Mouse (Mus musculus) midbrain, embryonic 14.5 days (tissue): ENCODE measurements around the gene Zfp882. TPM values are rescaled to one million over a fixed set of nuclear protein-coding genes. Genes with fewer than 3 reads are reported as not detected.
"Not testable (repeated sequence)": the region's sequence is repeated elsewhere in the genome, so short reads cannot be mapped to it uniquely, and the experiment has no call there.

ENCODE experiments used
- ATAC-seq: fragments of 200-750 bp; cut with Nextera tagmentation; 2 replicates; pipeline ENCODE4 v1.8.0; 2017; ENCODE audit warnings: moderate number of reproducible peaks, moderate library complexity; ENCODE audit not compliant: low FRiP score, low TSS enrichment
- DNase-seq: peaks from one replicate; pipeline ENCODE4 v3.0.0-alpha.2; 2015
- H3K27ac ChIP-seq: fragments of 300-500 bp; sonication (generic); replicated peaks from 2 replicates; pipeline ENCODE4 v1.5.1; 2014; ENCODE audit warnings: mild to moderate bottlenecking, low read depth, low read length, moderate library complexity
- H3K27me3 ChIP-seq: fragments of 300-500 bp; sonication (generic); 2 replicates; pipeline ENCODE4 v1.6.1; 2014; ENCODE audit warnings: low read length, control low read depth, mixed read lengths; ENCODE audit not compliant: control insufficient read depth, insufficient read depth
- H3K36me3 ChIP-seq: fragments of 300-500 bp; sonication (generic); 2 replicates; pipeline ENCODE4 v1.6.1; 2014; ENCODE audit warnings: low read length, control low read depth; ENCODE audit not compliant: control insufficient read depth, insufficient read depth
- H3K4me1 ChIP-seq: fragments of 300-500 bp; sonication (generic); 2 replicates; pipeline ENCODE4 v1.6.1; 2014; ENCODE audit warnings: mild to moderate bottlenecking, antibody characterized with exemption, low read length, control low read depth; ENCODE audit not compliant: control insufficient read depth, insufficient read depth
- H3K4me2 ChIP-seq: fragments of 300-500 bp; sonication (generic); 2 replicates; pipeline ENCODE4 v1.6.1; 2014; ENCODE audit warnings: mild to moderate bottlenecking, low read length, moderate library complexity
- H3K4me3 ChIP-seq: fragments of 300-500 bp; sonication (generic); replicated peaks from 2 replicates; pipeline ENCODE4 v1.5.1; 2014; ENCODE audit warnings: low read depth, low read length
- H3K9ac ChIP-seq: fragments of 300-500 bp; sonication (generic); replicated peaks from 2 replicates; pipeline ENCODE4 v1.6.1; 2014; ENCODE audit warnings: mild to moderate bottlenecking, low read length, moderate library complexity
- H3K9me3 ChIP-seq: fragments of 300-500 bp; sonication (generic); 2 replicates; pipeline ENCODE4 v1.6.1; 2016; ENCODE audit warnings: low read length, control low read depth, mixed read lengths; ENCODE audit not compliant: control insufficient read depth
- WGBS: fragments of 180-500 bp; shearing (Covaris S2); extraction: QIAGEN DNeasy Blood & Tissue Kit; methylation state at CpG from one replicate; pipeline ENCODE4 v1.1.7; 2014; 5-methylcytosine and 5-hydroxymethylcytosine counted together
- polyA plus RNA-seq: library from polyadenylated mRNA; unstranded; fragments of >200 nt; fragmentation: Nextera tagmentation; extraction: Ambion mirVana; gene quantifications from 2 replicates; pipeline ENCODE4 v1.2.1, GENCODE M21; 2014

Gene Zfp882
- polyA plus RNA-seq, 1 experiment from 2014 or later = 19.4 TPM

- 92% methylated on average over 2 of the region's 2 CpGs for WGBS
These were observed 3.9 kb downstream of the Zfp882 start for GRCm38 (mm10) chr8:71912286-71912685.

GRCm38 (mm10) chr8:71922567-71923401, 14.4 kb downstream of the Zfp882 start:
- H3K4me2 ChIP-seq = peak overlapping the region; percentile 62
- H3K36me3 ChIP-seq = no peaks in the 10 kb centered on the region; the same call in 1 of the 2 replicates
- DNase-seq (peak; percentile 97), ATAC-seq (peak; percentile 99)
- peaks cover 4% of the 10 kb centered on the region; the same call in 1 of the 2 replicates for H3K4me1 ChIP-seq
- under 1% methylated on average over 57 of the region's 57 CpGs for WGBS
- no peaks in the 10 kb centered on the region for H3K9me3 ChIP-seq
- H3K27me3 ChIP-seq = no peaks in the 10 kb centered on the region
- peak overlapping the region; percentile 71 for H3K4me3 ChIP-seq
- peak overlapping the region; percentile 82 for H3K9ac ChIP-seq
- H3K27ac ChIP-seq = peak overlapping the region; percentile 95

More at GRCm38 (mm10) chr8:71912286-71912685, 3.9 kb downstream of the Zfp882 start:
- H3K4me2 ChIP-seq = no peak overlapping the region
- peaks cover 3% of the 10 kb centered on the region; the same call in 1 of the 2 replicates for H3K4me1 ChIP-seq
- H3K27ac ChIP-seq = no peak overlapping the region
- H3K4me3 ChIP-seq = no peak overlapping the region
- ATAC-seq = no peak
- H3K9me3 ChIP-seq = no peaks in the 10 kb centered on the region
- no peak for DNase-seq
- H3K9ac ChIP-seq = no peak overlapping the region
- peaks cover 35% of the 10 kb centered on the region for H3K36me3 ChIP-seq
- H3K27me3 ChIP-seq = no peaks in the 10 kb centered on the region

DNA sequence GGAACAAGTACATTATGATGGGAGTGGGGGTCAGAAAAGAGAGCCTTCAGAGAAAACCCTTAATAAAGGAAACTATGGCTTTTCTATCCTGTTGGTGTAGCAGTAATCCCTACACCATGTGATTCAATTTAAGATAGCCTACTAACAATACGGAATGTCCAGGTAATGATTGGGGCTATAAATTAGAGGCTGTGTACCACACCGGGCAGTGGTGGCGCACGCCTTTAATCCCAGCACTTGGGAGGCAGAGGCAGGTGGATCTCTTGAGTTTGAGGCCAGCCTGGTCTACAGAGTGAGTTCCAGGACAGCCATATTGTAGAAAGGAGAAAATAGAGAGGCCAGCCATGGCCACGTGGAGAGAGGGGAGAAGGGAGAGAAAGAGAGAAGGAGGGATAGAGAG, 17.4 kb downstream of the Zfp882 start:
- Histone ChIP-seq H3K9me3 (no peaks in the 10 kb centered on the region), H3K27me3 (no peaks in the 10 kb centered on the region), H3K27ac (no peak overlapping the region), H3K4me3 (no peak overlapping the region), H3K36me3 (peaks cover 20% of the 10 kb centered on the region), H3K4me2 (no peak overlapping the region), H3K4me1 (peaks cover 4% of the 10 kb centered on the region; the same call in 1 of the 2 replicates), H3K9ac (no peak overlapping the region)
- ATAC-seq (no peak), DNase-seq (no peak)
- WGBS = 96% methylated on average over 5 of the region's 5 CpGs

GRCm38 (mm10) chr8:71926551-71926950, 18.1 kb downstream of the Zfp882 start:
- no peak overlapping the region for H3K9ac ChIP-seq
- no peak overlapping the region for H3K27ac ChIP-seq
- 96% methylated on average over 3 of the region's 3 CpGs for WGBS
- peaks cover 4% of the 10 kb centered on the region; the same call in 1 of the 2 replicates for H3K4me1 ChIP-seq
- peaks cover 26% of the 10 kb centered on the region for H3K36me3 ChIP-seq
- DNase-seq (no peak), ATAC-seq (no peak)
- no peak overlapping the region for H3K4me2 ChIP-seq
- no peaks in the 10 kb centered on the region for H3K27me3 ChIP-seq
- no peaks in the 10 kb centered on the region for H3K9me3 ChIP-seq
- no peak overlapping the region for H3K4me3 ChIP-seq

- H3K36me3 ChIP-seq = peaks cover 30% of the 10 kb centered on the region
- H3K4me2 ChIP-seq = no peak overlapping the region
- H3K9me3 ChIP-seq = no peaks in the 10 kb centered on the region
- no peak overlapping the region for H3K9ac ChIP-seq
- ATAC-seq (no peak), DNase-seq (no peak)
- no peak overlapping the region for H3K27ac ChIP-seq
- no peaks in the 10 kb centered on the region for H3K27me3 ChIP-seq
- peaks cover 4% of the 10 kb centered on the region; the same call in 1 of the 2 replicates for H3K4me1 ChIP-seq
- H3K4me3 ChIP-seq = no peak overlapping the region
These were observed 19.4 kb downstream of the Zfp882 start for GRCm38 (mm10) chr8:71927779-71928178.

GRCm38 (mm10) chr8:71938037-71938436, 29.6 kb downstream of the Zfp882 start:
- not testable (repeated sequence) for H3K27me3 ChIP-seq, H3K36me3 ChIP-seq, H3K4me3 ChIP-seq, H3K4me2 ChIP-seq, H3K9me3 ChIP-seq, ATAC-seq, DNase-seq, H3K27ac ChIP-seq, H3K4me1 ChIP-seq, H3K9ac ChIP-seq
- 86% methylated on average over 2 of the region's 2 CpGs for WGBS

DNA sequence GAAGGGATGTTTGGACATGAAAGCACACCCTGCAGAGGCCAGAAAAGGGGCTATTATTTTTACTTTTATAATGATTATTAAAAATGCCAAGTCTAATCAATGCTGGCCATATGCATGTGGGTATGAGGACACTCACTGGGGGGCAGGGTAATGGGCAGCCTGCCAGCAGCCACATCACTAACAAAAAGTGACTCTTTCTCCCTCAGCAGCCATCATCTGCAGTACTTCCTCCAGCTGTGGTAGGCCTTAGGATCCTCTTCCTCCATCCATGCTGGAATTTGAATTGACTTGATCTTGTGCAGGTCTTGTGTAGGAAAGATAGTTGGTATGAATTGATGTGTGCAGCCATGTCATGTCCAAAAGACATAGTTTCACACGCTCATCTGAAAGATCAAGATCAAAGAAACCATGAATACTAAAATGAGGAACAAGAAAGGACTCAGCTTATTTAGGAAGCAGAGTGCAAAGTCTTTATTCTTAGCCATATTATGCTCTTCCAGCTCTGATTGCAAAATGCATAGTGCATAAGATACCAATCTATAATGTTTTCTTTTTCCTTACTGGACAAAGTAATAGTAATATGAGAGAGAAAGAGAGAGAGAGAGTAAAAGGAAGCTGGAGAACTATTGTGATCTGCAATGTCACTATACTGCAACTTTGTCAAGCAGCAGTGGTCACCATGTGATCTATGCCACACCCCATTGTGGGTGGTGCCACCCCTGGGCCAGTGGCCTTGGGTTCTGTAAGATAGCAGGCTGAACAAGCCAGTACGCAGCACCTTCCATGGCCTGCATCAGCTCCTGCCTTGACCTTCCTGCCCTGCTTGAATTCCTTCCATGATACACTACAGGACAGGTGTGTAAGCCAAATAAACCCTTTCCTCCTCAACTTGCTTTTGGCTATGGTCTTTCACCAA, 32.1 kb downstream of the Zfp882 start:
- no peak for DNase-seq
- Histone ChIP-seq H3K4me3 (no peak overlapping the region), H3K9ac (no peak overlapping the region), H3K4me1 (no peaks in the 10 kb centered on the region), H3K27ac (no peak overlapping the region), H3K4me2 (no peak overlapping the region), H3K9me3 (no peaks in the 10 kb centered on the region), H3K36me3 (no peaks in the 10 kb centered on the region), H3K27me3 (no peaks in the 10 kb centered on the region)
- ATAC-seq = no peak
- 74% methylated on average over 2 of the region's 2 CpGs for WGBS

GRCm38 (mm10) chr8:71941776-71942175, 33.4 kb downstream of the Zfp882 start:
- H3K36me3 ChIP-seq = no peaks in the 10 kb centered on the region
- no peak overlapping the region for H3K27ac ChIP-seq
- no peaks in the 10 kb centered on the region for H3K4me1 ChIP-seq
- no peak for ATAC-seq
- no peaks in the 10 kb centered on the region for H3K27me3 ChIP-seq
- DNase-seq = no peak
- H3K4me2 ChIP-seq = no peak overlapping the region
- no peak overlapping the region for H3K4me3 ChIP-seq
- no peaks in the 10 kb centered on the region for H3K9me3 ChIP-seq
- no peak overlapping the region for H3K9ac ChIP-seq
- WGBS = 71% methylated on average over 1 of the region's 1 CpGs
